In genomic region chr4:128957155-128957911, GRCm38 (mm10) we compare ENCODE assay signal across 8 mouse cellular contexts. TPM values are rescaled to one million over a fixed set of nuclear protein-coding genes. Genes with fewer than 3 reads are reported as not detected.
DNase-seq lines count a peak whose midpoint lies in the region; ATAC-seq and TF ChIP-seq lines count a peak whose summit lies in the region.

No protein-coding gene starts in this region.

- ATAC-seq in G1E (ENCODE audit: extremely low read depth, insufficient number of reproducible peaks, low FRiP score, poor library complexity, severe bottlenecking): no peak
- ATAC-seq in limb, embryonic 12.5 days (ENCODE audit: insufficient number of reproducible peaks, insufficient read depth, low FRiP score, low TSS enrichment, low read depth): no peak
- ATAC-seq in monocyte, adult 5-6 weeks (replicated peaks; ENCODE audit: insufficient number of reproducible peaks, low FRiP score, low TSS enrichment, poor library complexity, severe bottlenecking): peak; percentile 84

- peaks cover 3% of the 10 kb centered on the region; the same call in 1 of the 2 replicates for H3K4me1 ChIP-seq in G1E (ENCODE audit: insufficient read depth, low read depth, low read length)
- 0 out of 2 replicates have a peak, but pooled peaks cover 1% of the 10 kb centered on the region for H3K4me1 ChIP-seq in cortical plate, adult 2 months (ENCODE audit: control insufficient read depth, insufficient read depth, low read length)
- peaks cover 50% of the 10 kb centered on the region for H3K4me1 ChIP-seq in hindbrain, embryonic 10.5 days (replicated peaks)
- H3K4me1 ChIP-seq in limb, embryonic 12.5 days (replicated peaks): peaks cover 28% of the 10 kb centered on the region

- no peak overlapping the region for H3K27ac ChIP-seq in cortical plate, adult 2 months (ENCODE audit: insufficient read depth, low read length)
- H3K27ac ChIP-seq in hindbrain, embryonic 10.5 days: no peak overlapping the region
- 0 out of 2 replicates have a peak overlapping the region, but pooled peaks have one; percentile 29 for H3K27ac ChIP-seq in limb, embryonic 12.5 days

- DNase-seq in gastrocnemius, adult 18-20 months (ENCODE audit: low spot score): peak; percentile 26
- no peak for DNase-seq in gastrocnemius, postnatal 10 days
- peak; percentile 44 for DNase-seq in G1E (ENCODE audit: low spot score)
- peak; percentile 67 for DNase-seq in hindbrain, embryonic 10.5 days (ENCODE audit: low spot score)
- no peak for DNase-seq in gastrocnemius, postnatal 36 days

- H3K27me3 ChIP-seq in G1E (ENCODE audit: insufficient read depth, low read length): peaks cover 33% of the 10 kb centered on the region
- peaks cover 24% of the 10 kb centered on the region for H3K27me3 ChIP-seq in hindbrain, embryonic 10.5 days (ENCODE audit: insufficient read depth, poor library complexity, severe bottlenecking)
- H3K27me3 ChIP-seq in limb, embryonic 12.5 days: peaks cover 10% of the 10 kb centered on the region

- H3K9me3 ChIP-seq in G1E (replicated peaks): no peaks in the 10 kb centered on the region
- H3K9me3 ChIP-seq in hindbrain, embryonic 10.5 days: no peaks in the 10 kb centered on the region
- H3K9me3 ChIP-seq in limb, embryonic 12.5 days: no peaks in the 10 kb centered on the region

- H3K4me2 ChIP-seq in limb, embryonic 12.5 days: no peak overlapping the region

- no peak overlapping the region for H3K9ac ChIP-seq in limb, embryonic 12.5 days (replicated peaks)

- H3K36me3 ChIP-seq in G1E (replicated peaks): no peaks in the 10 kb centered on the region
- H3K36me3 ChIP-seq in hindbrain, embryonic 10.5 days: no peaks in the 10 kb centered on the region
- no peaks in the 10 kb centered on the region for H3K36me3 ChIP-seq in limb, embryonic 12.5 days

- peak; percentile 20; the same call in 1 of the 2 replicates for TF ChIP-seq CTCF in G1E (IDR thresholded peaks at IDR 0.05; ENCODE audit: low read depth, low read length)
- peak; percentile 50 for TF ChIP-seq CTCF in cortical plate, adult 2 months (IDR thresholded peaks at IDR 0.05; ENCODE audit: extremely low read depth, insufficient read depth, low read length)

- intact Hi-C loops in gastrocnemius, postnatal 36 days (cut with DNase I): no loop called here

- H3K4me3 ChIP-seq in G1E (ENCODE audit: low read depth, low read length): no peak overlapping the region
- no peak overlapping the region for H3K4me3 ChIP-seq in cortical plate, adult 2 months (ENCODE audit: insufficient read depth, low read length)
- H3K4me3 ChIP-seq in hindbrain, embryonic 10.5 days: no peak overlapping the region
- no peak overlapping the region for H3K4me3 ChIP-seq in limb, embryonic 12.5 days (replicated peaks)

- 50% methylated on average over 11 of the region's 11 CpGs for WGBS in hindbrain, embryonic 10.5 days
- WGBS in limb, embryonic 12.5 days: 50% methylated on average over 11 of the region's 11 CpGs

- no peak for TF ChIP-seq POLR2A in cortical plate, adult 2 months (IDR thresholded peaks at IDR 0.05; ENCODE audit: extremely low read depth, insufficient read depth, low read length)

RNA-seq across cellular contexts. Expression of gene Azin2, which starts 4.9 kb away (rescaled TPM):
- total RNA-seq in gastrocnemius, adult 18-20 months (2021): 1 to 10 TPM; 2.3 to 3.4 TPM
- total RNA-seq in gastrocnemius, postnatal 10 days (2021): 1 to 10 TPM; 3.2 to 3.9 TPM
- total RNA-seq in G1E (2014; fragmentation: Nextera tagmentation) (not detected in 2 replicates), G1E (2017) (not detected in 2 replicates)
- polyA plus RNA-seq in G1E (2012): not detected in 2 replicates
- polyA plus RNA-seq in cortical plate, adult 2 months (2012; rRNA removed): 46.0 and 51.4 TPM in 2 replicates
- polyA plus RNA-seq in hindbrain, embryonic 10.5 days (2016; fragmentation: Nextera tagmentation; extraction: Ambion mirVana): 11.8 and 15.0 TPM in 2 replicates
- 22.4 and 26.0 TPM in 2 replicates for polyA plus RNA-seq in limb, embryonic 12.5 days (2016; fragmentation: Nextera tagmentation; extraction: Ambion mirVana)
- total RNA-seq in monocyte, adult 5-6 weeks (2017): 2.2 to 11.7 TPM (median 5.8 TPM) in 3 replicates
- total RNA-seq in gastrocnemius, postnatal 36 days (2021): 1 to 10 TPM; 2.2 to 2.6 TPM

RNA-seq across cellular contexts. Expression of gene Ak2, which starts 34.4 kb away (rescaled TPM):
- total RNA-seq in gastrocnemius, adult 18-20 months (2021): 10 to 100 TPM; 24.1 to 24.3 TPM
- total RNA-seq in gastrocnemius, postnatal 10 days (2021): 10 to 100 TPM; 47.7 to 55.3 TPM
- total RNA-seq in G1E (2014; fragmentation: Nextera tagmentation) (103 TPM in 2 replicates), G1E (2017) (209 and 214 TPM in 2 replicates)
- 166 and 196 TPM in 2 replicates for polyA plus RNA-seq in G1E (2012)
- polyA plus RNA-seq in cortical plate, adult 2 months (2012; rRNA removed): 36.3 and 38.7 TPM in 2 replicates
- 168 and 202 TPM in 2 replicates for polyA plus RNA-seq in hindbrain, embryonic 10.5 days (2016; fragmentation: Nextera tagmentation; extraction: Ambion mirVana)
- 205 and 213 TPM in 2 replicates for polyA plus RNA-seq in limb, embryonic 12.5 days (2016; fragmentation: Nextera tagmentation; extraction: Ambion mirVana)
- total RNA-seq in monocyte, adult 5-6 weeks (2017): 62.2 to 89.0 TPM (median 73.4 TPM) in 3 replicates
- total RNA-seq in gastrocnemius, postnatal 36 days (2021): 10 to 100 TPM; 28.1 to 34.1 TPM

Comparison
In these comparisons a context has a peak if more than half of its experiments do, and no peak if none do; other contexts are left out.
1. DNase-seq: peak in gastrocnemius, adult 18-20 months (single experiment), G1E (single experiment) and hindbrain, embryonic 10.5 days (single experiment); none in gastrocnemius, postnatal 10 days (single experiment) and gastrocnemius, postnatal 36 days (0 of 2).